Mouse (Mus musculus) brain, embryonic 14.5 days (tissue): ENCODE data around the gene Zfp689.

Source experiments
- CTCF ChIP-seq: fragments of 200-500 bp; IDR thresholded peaks from 2 replicates; pipeline ENCODE4 v1.5.1; 2012; ENCODE audit warnings: inconsistent platforms, mild to moderate bottlenecking, moderate library complexity, borderline replicate concordance; ENCODE audit not compliant: insufficient read depth, insufficient read length; ENCODE audit errors: extremely low read depth
- POLR2A ChIP-seq: fragments of 200-500 bp; IDR thresholded peaks from 2 replicates; pipeline ENCODE4 v1.6.1; 2012; ENCODE audit warnings: mild to moderate bottlenecking, inconsistent platforms, borderline replicate concordance; ENCODE audit not compliant: poor library complexity, insufficient read depth, insufficient read length, severe bottlenecking; ENCODE audit errors: extremely low read depth

GRCm38 (mm10) chr7:127470011-127470715, 21.2 kb upstream of the Zfp689 start:
- TF ChIP-seq CTCF = no peak
- no peak for TF ChIP-seq POLR2A
